In genomic region chr1:135313284-135314031, GRCm38 (mm10) we compare ENCODE assay signal across 8 mouse cellular contexts. TPM values are rescaled to one million over a fixed set of nuclear protein-coding genes. Genes with fewer than 3 reads are reported as not detected.
A peak's percentile ranks its signal among the peaks of the same experiment; 100 is the strongest.
DNase-seq lines count a peak whose midpoint lies in the region; ATAC-seq lines count a peak whose summit lies in the region.

Gene Timm17a (minus strand): TSS chr1:135313778.

- peak within 1 kb of the TSS; percentile 80 for H3K27ac ChIP-seq in hindbrain, embryonic 16.5 days (ENCODE audit: low read depth, low read length)
- peak within 1 kb of the TSS; percentile 70 for H3K27ac ChIP-seq in macrophage

- ATAC-seq in hindbrain, embryonic 16.5 days = peak; percentile 100

- under 1% methylated on average over 51 of the region's 51 CpGs for WGBS in hindbrain, embryonic 16.5 days
- WGBS in macrophage (ENCODE audit: missing documents) = under 1% methylated on average over 48 of the region's 51 CpGs

- H3K79me2 ChIP-seq in macrophage (ENCODE audit: inconsistent target) = peaks cover 55% of the 10 kb centered on the region

- peak; percentile 90 for DNase-seq in WW6 (ENCODE audit: low read depth, low spot score)
- peak; percentile 83 to 91 for DNase-seq in cerebellum, postnatal 4 days (ENCODE audit: low spot score in 2 of 2)
- DNase-seq in gastrocnemius, adult 18-20 months (ENCODE audit: low spot score) = peak; percentile 95
- peak; percentile 93 to 96 for DNase-seq in left cerebral cortex, adult 18-20 months (ENCODE audit: low spot score in 2 of 2)
- peak; percentile 97 for DNase-seq in right cerebral cortex, adult 18-20 months
- DNase-seq in urinary bladder, postnatal 10 days (ENCODE audit: low spot score) = peak; percentile 77

- H3K9me3 ChIP-seq in hindbrain, embryonic 16.5 days (ENCODE audit: control insufficient read depth, low read length) = no peaks in the 10 kb centered on the region

- peak within 1 kb of the TSS; percentile 80 for H3K4me2 ChIP-seq in hindbrain, embryonic 16.5 days (ENCODE audit: low read length)

- H3K4me3 ChIP-seq in hindbrain, embryonic 16.5 days (ENCODE audit: low read length) = peak within 1 kb of the TSS; percentile 66
- H3K4me3 ChIP-seq in macrophage (ENCODE audit: inconsistent target) = peak within 1 kb of the TSS; percentile 97

- H3K27me3 ChIP-seq in hindbrain, embryonic 16.5 days (replicated peaks; ENCODE audit: control insufficient read depth, insufficient read depth, low read length) = no peaks in the 10 kb centered on the region; the same call in 1 of the 2 replicates

- H3K36me3 ChIP-seq in hindbrain, embryonic 16.5 days (ENCODE audit: control insufficient read depth, insufficient read depth, low read length) = peaks cover 5% of the 10 kb centered on the region
- H3K36me3 ChIP-seq in macrophage (ENCODE audit: inconsistent target) = peaks cover 9% of the 10 kb centered on the region

- H3K9ac ChIP-seq in hindbrain, embryonic 16.5 days (ENCODE audit: low read depth, low read length) = peak within 1 kb of the TSS; percentile 86

- H3K4me1 ChIP-seq in hindbrain, embryonic 16.5 days (ENCODE audit: control insufficient read depth, insufficient read depth, low read depth, low read length) = peaks cover 19% of the 10 kb centered on the region

RNA-seq across cellular contexts. Expression of gene Timm17a, which starts in this region (rescaled TPM):
- 100 to 1,000 TPM; 279 to 302 TPM for total RNA-seq in gastrocnemius, adult 18-20 months (2021)
- 166 and 193 TPM in 2 replicates for polyA plus RNA-seq in hindbrain, embryonic 16.5 days (2015; fragmentation: Nextera tagmentation; extraction: Ambion mirVana)
- 100 to 1,000 TPM; 176 to 188 TPM for total RNA-seq in left cerebral cortex, adult 18-20 months (2021)
- 10 to 100 TPM in 17 of 26 experiments, 1 to 10 TPM in 9; 4.1 to 20.1 (median 14.3) TPM for total RNA-seq in macrophage (2018; cell fraction: chromatin; rRNA removed)
- 10 to 100 TPM; 38.3 to 92.5 (median 59.6) TPM for total RNA-seq in macrophage (2018; cell fraction: cytosol; rRNA removed)
- total RNA-seq in macrophage (2018; cell fraction: nucleus; rRNA removed) = 10 to 100 TPM in 18 of 26 experiments, 1 to 10 TPM in 8; 5.2 to 34.8 (median 14.0) TPM
- 30.4 to 76.6 TPM (median 32.5 TPM) in 3 replicates for polyA plus RNA-seq in macrophage (2018)

Comparison
In these comparisons a context has a peak if more than half of its experiments do, and no peak if none do; other contexts are left out.
1. Peak in every context shown above with its lines: DNase-seq, ATAC-seq, H3K4me3 ChIP-seq and H3K27ac ChIP-seq.